Mouse (Mus musculus): ENCODE results near the gene Olfr173. TPM values are rescaled to one million over a fixed set of nuclear protein-coding genes. Genes with fewer than 3 reads are reported as not detected.

The Olfr173 gene
- not detected in 3 replicates for total RNA-seq (2017)

GRCm38 (mm10) chr16:58800168-58800567 lies at the start of gene Olfr173:
TSS of gene Olfr173 (minus strand) at chr16:58800268.
- no peak for ATAC-seq (replicated peaks; ENCODE audit: insufficient number of reproducible peaks, low FRiP score, low TSS enrichment, poor library complexity, severe bottlenecking)

- no peak for ATAC-seq (replicated peaks; ENCODE audit: insufficient number of reproducible peaks, low FRiP score, low TSS enrichment, poor library complexity, severe bottlenecking)
Measured at GRCm38 (mm10) chr16:58826732-58827319, 26.8 kb upstream of the Olfr173 start, which contains the start of gene Olfr175-ps1. TSS of gene Olfr175-ps1 (minus strand) at chr16:58826782.

DNA sequence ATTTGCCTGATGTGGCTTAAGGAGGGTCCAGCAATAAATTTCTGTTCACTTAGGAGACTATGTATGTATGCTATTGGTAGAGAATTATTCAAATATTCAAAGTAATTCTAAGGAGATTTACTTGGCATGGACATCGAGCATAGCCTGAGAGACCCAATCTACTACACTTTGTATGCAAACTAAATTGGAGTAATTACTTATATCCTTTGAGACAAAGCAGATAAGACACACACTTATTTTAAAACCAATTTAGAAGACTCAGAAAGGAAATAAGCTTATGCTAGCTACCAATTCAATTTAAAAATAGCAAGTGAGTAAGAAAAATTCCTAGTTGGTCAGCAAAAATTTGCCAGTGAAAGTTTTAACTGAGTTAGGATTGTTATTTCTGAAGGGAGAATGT lies 37.0 kb downstream of the Olfr173 start, which contains the start of gene Olfr172:
Olfr172 (minus strand) TSS at position 101 of the 400 bp plus-strand sequence.
- ATAC-seq (replicated peaks; ENCODE audit: insufficient number of reproducible peaks, low FRiP score, low TSS enrichment, poor library complexity, severe bottlenecking): no peak

- no peak for ATAC-seq (replicated peaks; ENCODE audit: insufficient number of reproducible peaks, low FRiP score, low TSS enrichment, poor library complexity, severe bottlenecking)
Measured at GRCm38 (mm10) chr16:58756191-58756590, 43.9 kb downstream of the Olfr173 start.

- ATAC-seq (replicated peaks; ENCODE audit: insufficient number of reproducible peaks, low FRiP score, low TSS enrichment, poor library complexity, severe bottlenecking): no peak
Measured at GRCm38 (mm10) chr16:58751314-58751713, 48.8 kb downstream of the Olfr173 start.

DNA sequence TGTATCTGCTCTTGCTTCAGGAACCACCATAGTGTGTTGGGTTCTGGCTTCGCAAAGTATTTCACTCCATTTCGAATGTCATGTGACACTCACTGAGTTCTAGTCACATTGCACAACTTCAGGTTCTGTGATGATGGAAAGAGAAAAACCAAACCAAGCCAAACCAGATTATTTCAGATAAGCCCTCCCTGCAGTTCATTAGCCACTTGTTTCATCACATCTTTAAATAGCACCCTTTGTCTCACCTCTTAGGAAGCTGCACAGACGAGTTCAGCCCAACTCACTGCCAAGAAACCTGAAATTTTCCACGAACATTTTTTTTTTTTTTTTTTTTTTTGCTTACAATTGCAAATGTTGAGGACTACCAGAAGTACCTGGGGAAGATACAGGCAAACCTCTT lies 53.4 kb downstream of the Olfr173 start:
- ATAC-seq (replicated peaks; ENCODE audit: insufficient number of reproducible peaks, low FRiP score, low TSS enrichment, poor library complexity, severe bottlenecking): no peak

Other genes with a start within 250 kb of the Olfr173 start
- not detected in 3 replicates for gene Gm813, start 183.3 kb downstream of the Olfr173 start, total RNA-seq (2017)
- gene E330017A01Rik, start 161.5 kb downstream of the Olfr173 start, total RNA-seq (2017): not detected in 3 replicates
- gene Cpox, start 130.0 kb downstream of the Olfr173 start, total RNA-seq (2017): 7.1 to 14.9 TPM (median 10.7 TPM) in 3 replicates
- gene Gpr15, start 81.2 kb downstream of the Olfr173 start, total RNA-seq (2017): 1.7 TPM in 1 of 3 replicates, not detected in the others
- gene Cldnd1, start 72.4 kb downstream of the Olfr173 start, total RNA-seq (2017): 14.5 to 60.0 TPM (median 53.1 TPM) in 3 replicates
- gene Olfr172, start 37.1 kb downstream of the Olfr173 start, total RNA-seq (2017): not detected in 3 replicates
- not detected in 3 replicates for gene Olfr175-ps1, start 26.5 kb upstream of the Olfr173 start, total RNA-seq (2017)
- not detected in 3 replicates for gene Olfr177, start 74.5 kb upstream of the Olfr173 start, total RNA-seq (2017)
- not detected in 3 replicates for gene Olfr178, start 91.8 kb upstream of the Olfr173 start, total RNA-seq (2017)
- not detected in 3 replicates for gene Olfr181, start 128.5 kb upstream of the Olfr173 start, total RNA-seq (2017)
- not detected in 3 replicates for gene Olfr180, start 129.1 kb upstream of the Olfr173 start, total RNA-seq (2017)
- gene Olfr183, start 195.1 kb upstream of the Olfr173 start, total RNA-seq (2017): not detected in 3 replicates
- not detected in 3 replicates for gene Olfr186, start 230.0 kb upstream of the Olfr173 start, total RNA-seq (2017)
- gene Olfr187, start 239.5 kb upstream of the Olfr173 start, total RNA-seq (2017): not detected in 3 replicates